Mouse (Mus musculus) bone marrow macrophage, adult 2 months (primary cell): ENCODE data around the gene Cnn3. TPM values are rescaled to one million over a fixed set of nuclear protein-coding genes. Genes with fewer than 3 reads are reported as not detected.

ENCODE experiments used
- H3K27ac ChIP-seq: 2 replicates; pipeline ENCODE4 v1.5.1; 2012; ENCODE audit warnings: low read depth, low read length; ENCODE audit not compliant: insufficient read depth
- H3K4me1 ChIP-seq: 2 replicates; pipeline ENCODE4 v1.6.1; 2012; ENCODE audit warnings: low read length; ENCODE audit not compliant: control insufficient read depth, insufficient read depth
- H3K4me3 ChIP-seq: 2 replicates; pipeline ENCODE4 v1.5.1; 2012; ENCODE audit warnings: mild to moderate bottlenecking, low read length, moderate library complexity; ENCODE audit not compliant: insufficient read depth
- CTCF ChIP-seq: IDR thresholded peaks from 2 replicates; pipeline ENCODE4 v1.5.1; 2012; ENCODE audit warnings: low read depth, mild to moderate bottlenecking, low read length, moderate library complexity
- POLR2A ChIP-seq: IDR thresholded peaks from 2 replicates; pipeline ENCODE4 v1.6.1; 2012; ENCODE audit warnings: mild to moderate bottlenecking, low read depth, low read length, borderline replicate concordance
- polyA plus RNA-seq: library from polyadenylated mRNA; stranded (reverse); fragments of >200 nt; gene quantifications from 2 replicates; pipeline ENCODE4 v1.2.4, GENCODE M21; 2012; ENCODE audit not compliant: missing spikeins, insufficient read depth, insufficient read length

Cnn3 gene
- polyA plus RNA-seq, 1 experiment: 1.3 TPM

- Histone ChIP-seq H3K4me3 (no peak overlapping the region), H3K27ac (no peak overlapping the region), H3K4me1 (peaks cover 3% of the 10 kb centered on the region; the same call in 1 of the 2 replicates)
- TF ChIP-seq CTCF (no peak), POLR2A (no peak)
Observed at GRCm38 (mm10) chr3:121448029-121448468, 21.8 kb downstream of the Cnn3 start.

GRCm38 (mm10) chr3:121448606-121449005 is 22.3 kb downstream of the Cnn3 start:
- Histone ChIP-seq H3K27ac (no peak overlapping the region), H3K4me3 (no peak overlapping the region), H3K4me1 (peaks cover 3% of the 10 kb centered on the region; the same call in 1 of the 2 replicates)
- TF ChIP-seq CTCF: no peak
- no peak for TF ChIP-seq POLR2A

- no peak overlapping the region for H3K4me3 ChIP-seq
- TF ChIP-seq CTCF (no peak), POLR2A (no peak)
- no peak overlapping the region for H3K27ac ChIP-seq
- H3K4me1 ChIP-seq: peaks cover 3% of the 10 kb centered on the region; the same call in 1 of the 2 replicates
Observed at GRCm38 (mm10) chr3:121449527-121449926, 23.2 kb downstream of the Cnn3 start.

GRCm38 (mm10) chr3:121451404-121451803 is 25.1 kb downstream of the Cnn3 start:
- TF ChIP-seq CTCF (no peak), POLR2A (no peak)
- Histone ChIP-seq H3K4me3 (no peak overlapping the region), H3K4me1 (peaks cover 3% of the 10 kb centered on the region; the same call in 1 of the 2 replicates), H3K27ac (no peak overlapping the region)

GRCm38 (mm10) chr3:121458545-121459492 is 32.5 kb downstream of the Cnn3 start:
- Histone ChIP-seq H3K4me1 (no peaks in the 10 kb centered on the region), H3K4me3 (no peak overlapping the region), H3K27ac (no peak overlapping the region)
- TF ChIP-seq CTCF (no peak), POLR2A (no peak)

GRCm38 (mm10) chr3:121460473-121461193 is 34.3 kb downstream of the Cnn3 start:
- no peak for TF ChIP-seq POLR2A
- TF ChIP-seq CTCF: no peak
- H3K4me3 ChIP-seq: no peak overlapping the region
- no peak overlapping the region for H3K27ac ChIP-seq
- no peaks in the 10 kb centered on the region for H3K4me1 ChIP-seq

- Histone ChIP-seq H3K27ac (no peak overlapping the region), H3K4me3 (no peak overlapping the region), H3K4me1 (no peaks in the 10 kb centered on the region)
- TF ChIP-seq POLR2A (no peak), CTCF (no peak)
Observed at GRCm38 (mm10) chr3:121461477-121461876, 35.2 kb downstream of the Cnn3 start.

- no peak overlapping the region for H3K27ac ChIP-seq
- H3K4me3 ChIP-seq: no peak overlapping the region
- TF ChIP-seq CTCF (no peak), POLR2A (no peak)
- H3K4me1 ChIP-seq: no peaks in the 10 kb centered on the region
Observed at GRCm38 (mm10) chr3:121462782-121463181, 36.5 kb downstream of the Cnn3 start.

- no peak overlapping the region for H3K4me3 ChIP-seq
- H3K4me1 ChIP-seq: no peaks in the 10 kb centered on the region
- H3K27ac ChIP-seq: no peak overlapping the region
- no peak for TF ChIP-seq CTCF
- no peak for TF ChIP-seq POLR2A
Observed at GRCm38 (mm10) chr3:121464733-121465305, 38.5 kb downstream of the Cnn3 start.
